In the genomic region with DNA sequence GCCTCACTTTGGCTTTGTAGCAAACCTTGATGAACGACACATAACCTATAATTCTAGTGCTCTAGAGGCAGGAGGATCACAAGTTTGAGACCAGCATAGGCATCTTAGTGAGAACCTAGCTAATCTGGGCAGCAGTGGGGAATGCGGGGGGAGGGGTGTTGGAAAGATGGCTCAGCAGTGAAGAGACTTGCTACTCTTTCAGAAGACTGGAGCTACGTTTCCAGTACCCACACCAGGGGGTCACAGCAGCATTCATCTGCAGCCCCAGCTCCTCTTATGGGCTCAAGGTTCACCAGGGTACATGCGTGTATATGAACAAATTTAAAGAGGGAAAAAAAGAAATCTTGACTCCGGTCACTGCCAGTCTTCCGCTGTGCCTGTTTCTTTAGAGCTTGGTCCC, we compare ENCODE assay signal across 36 mouse cellular contexts. TPM values are rescaled to one million over a fixed set of nuclear protein-coding genes. Genes with fewer than 3 reads are reported as not detected.
"Had no signal": no experiment of that assay in that cellular context is flagged by ENCODE, and none has a peak within 500 bp of the region (broad histone marks: within the 10 kb centered on the region; RNA-seq: fewer than 3 reads in every experiment).

No protein-coding gene starts in this region.

- ATAC-seq: liver, embryonic 12.5 days; liver, postnatal 0 days; lung, postnatal 0 days; midbrain, embryonic 13.5 days; midbrain, embryonic 15.5 days; midbrain, embryonic 16.5 days had no signal

- H3K9ac ChIP-seq: limb, embryonic 12.5 days; limb, embryonic 13.5 days; limb, embryonic 15.5 days; liver, embryonic 12.5 days; liver, embryonic 13.5 days; liver, embryonic 14.5 days; liver, embryonic 15.5 days; liver, postnatal 0 days; lung, embryonic 14.5 days; lung, embryonic 15.5 days; midbrain, embryonic 12.5 days; midbrain, embryonic 13.5 days; midbrain, embryonic 15.5 days had no signal

- H3K4me2 ChIP-seq: limb, embryonic 12.5 days; limb, embryonic 13.5 days; limb, embryonic 15.5 days; liver, embryonic 11.5 days; liver, embryonic 12.5 days; liver, embryonic 13.5 days; liver, embryonic 15.5 days; lung, embryonic 14.5 days; lung, embryonic 15.5 days; midbrain, embryonic 12.5 days; midbrain, embryonic 13.5 days; midbrain, embryonic 15.5 days had no signal

- H3K4me3 ChIP-seq: left cerebral cortex, adult 2 months; limb, embryonic 10.5 days; limb, embryonic 12.5 days; limb, embryonic 13.5 days; limb, embryonic 15.5 days; liver, embryonic 12.5 days; liver, embryonic 13.5 days; liver, embryonic 15.5 days; lung, embryonic 15.5 days; megakaryocyte, embryonic 14.5 days; midbrain, embryonic 10.5 days; midbrain, embryonic 12.5 days; midbrain, embryonic 13.5 days; midbrain, embryonic 15.5 days; myocyte had no signal

- H3K4me1 ChIP-seq: liver, embryonic 12.5 days; liver, embryonic 13.5 days; liver, embryonic 15.5 days; lung, embryonic 15.5 days; megakaryocyte, embryonic 14.5 days had no signal

- H3K27ac ChIP-seq: left cerebral cortex, adult 2 months; limb, embryonic 10.5 days; limb, embryonic 12.5 days; limb, embryonic 13.5 days; limb, embryonic 15.5 days; liver, embryonic 12.5 days; liver, embryonic 13.5 days; liver, embryonic 14.5 days; liver, embryonic 15.5 days; lung, embryonic 15.5 days; macrophage; midbrain, embryonic 12.5 days; midbrain, embryonic 13.5 days; midbrain, embryonic 15.5 days had no signal

- H3K36me3 ChIP-seq: limb, embryonic 10.5 days; limb, embryonic 12.5 days; limb, embryonic 13.5 days; limb, embryonic 15.5 days; liver, embryonic 12.5 days; liver, embryonic 13.5 days; liver, embryonic 15.5 days; lung, embryonic 15.5 days; midbrain, embryonic 10.5 days; midbrain, embryonic 12.5 days; midbrain, embryonic 13.5 days; midbrain, embryonic 15.5 days had no signal

- DNase-seq: left cerebral cortex, postnatal 4 days; liver; liver, embryonic 13.5 days; liver, postnatal 0 days; lung, adult 18-20 months; lung, adult 2 months; lung, embryonic 14.5 days; lung, postnatal 10 days; lung, postnatal 14 days; lung, postnatal 36 days; lung, postnatal 4 days had no signal

- H3K9me3 ChIP-seq: limb, embryonic 10.5 days; limb, embryonic 12.5 days; limb, embryonic 13.5 days; limb, embryonic 15.5 days; liver, embryonic 12.5 days; liver, embryonic 13.5 days; liver, embryonic 15.5 days; lung, embryonic 15.5 days; midbrain, embryonic 10.5 days; midbrain, embryonic 12.5 days; midbrain, embryonic 13.5 days; midbrain, embryonic 15.5 days had no signal

RNA-seq across cellular contexts. Expression of gene Nkx1-1, which starts 55.5 kb away (rescaled TPM):
- polyA plus RNA-seq: limb, embryonic 10.5 days; limb, embryonic 11.5 days; limb, embryonic 12.5 days; limb, embryonic 13.5 days; limb, embryonic 14.5 days; limb, embryonic 15.5 days; liver, adult 2 months; liver, embryonic 11.5 days; liver, embryonic 12.5 days; liver, embryonic 13.5 days; liver, embryonic 14.5 days; liver, embryonic 15.5 days; liver, embryonic 16.5 days; liver, postnatal 0 days; lung, adult 2 months; lung, embryonic 14.5 days; lung, embryonic 15.5 days; lung, embryonic 16.5 days; lung, postnatal 0 days; macrophage; midbrain, embryonic 10.5 days; midbrain, embryonic 13.5 days; midbrain, embryonic 15.5 days; midbrain, embryonic 16.5 days; midbrain, postnatal 0 days; myocyte had no signal
